Mouse (Mus musculus) effector memory CD4-positive, alpha-beta T cell, adult 5 months (primary cell): ENCODE data around the gene Olfr1181. TPM values are rescaled to one million over a fixed set of nuclear protein-coding genes. Genes with fewer than 3 reads are reported as not detected.

Experiments used
- polyA plus RNA-seq: library from polyadenylated mRNA; unstranded; fragments of 100-300 nt; shearing (Covaris generic); gene quantifications from one replicate; pipeline ENCODE4 v1.2.1, GENCODE M21; 2017

Gene Olfr1181
- not detected for polyA plus RNA-seq

DNA sequence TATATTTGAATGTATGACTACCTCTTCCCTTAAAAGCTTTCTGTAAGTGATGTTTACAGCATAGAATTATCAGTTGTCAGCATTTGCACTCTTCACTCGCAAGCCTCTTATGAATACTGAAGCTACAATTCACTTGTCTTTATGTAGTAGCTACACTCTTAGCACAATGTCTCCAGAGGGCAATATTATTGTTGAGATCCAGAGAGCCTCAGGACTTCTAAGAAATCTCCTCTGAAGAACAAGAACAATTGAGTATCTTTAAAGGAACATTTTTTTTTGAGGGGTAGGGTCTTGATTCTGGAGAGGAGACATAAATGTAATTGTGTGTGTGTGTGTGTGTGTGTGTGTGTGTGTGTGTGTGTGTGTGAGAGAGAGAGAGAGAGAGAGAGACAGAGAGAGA is at the start of gene Olfr1181:
Olfr1181 (minus strand) TSS at position 101 of the 400 bp plus-strand sequence.

DNA sequence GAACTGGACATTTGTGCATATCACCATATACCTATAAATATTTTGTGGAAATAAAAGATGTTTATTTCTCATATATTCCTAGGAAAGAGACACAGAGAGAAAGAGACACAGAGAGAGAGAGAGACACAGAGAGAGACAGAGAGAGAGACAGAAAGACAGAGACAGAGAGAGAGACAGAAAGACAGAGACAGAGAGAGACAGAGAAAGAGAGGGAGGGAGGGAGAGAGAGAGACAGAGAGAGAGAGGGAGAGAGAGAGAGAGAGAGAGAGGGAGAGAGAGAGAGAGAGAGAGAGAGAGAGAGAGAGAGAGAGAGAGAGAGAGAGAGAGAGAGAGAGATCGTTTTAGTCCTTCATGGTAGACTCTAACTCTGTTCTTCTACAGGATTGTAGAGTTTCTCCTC is 28.6 kb upstream of the Olfr1181 start, which contains the start of gene Olfr1183:
Olfr1183 (plus strand) TSS at position 301 of the 400 bp plus-strand sequence.

DNA sequence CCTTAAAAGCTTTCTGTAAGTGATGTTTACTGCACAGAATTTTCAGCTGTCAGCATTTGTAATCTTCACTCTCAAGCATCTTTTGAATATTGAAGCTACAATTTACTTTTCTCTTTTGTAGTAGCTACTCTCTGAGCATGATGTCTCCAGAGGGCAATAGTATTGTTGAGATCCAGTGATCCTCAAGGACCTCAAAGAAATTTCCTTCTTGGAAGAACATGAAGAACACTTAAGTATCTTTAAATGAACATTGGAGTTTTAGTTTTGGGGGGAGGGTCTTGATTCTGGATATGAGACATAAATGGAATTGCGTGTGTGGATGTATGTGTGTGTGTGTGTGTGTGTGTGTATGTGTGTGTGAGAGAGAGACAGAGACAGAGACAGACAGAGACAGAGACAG is 23.1 kb upstream of the Olfr1181 start, which contains the start of gene Gm13757:
Gm13757 (minus strand) TSS at position 101 of the 400 bp plus-strand sequence.

DNA sequence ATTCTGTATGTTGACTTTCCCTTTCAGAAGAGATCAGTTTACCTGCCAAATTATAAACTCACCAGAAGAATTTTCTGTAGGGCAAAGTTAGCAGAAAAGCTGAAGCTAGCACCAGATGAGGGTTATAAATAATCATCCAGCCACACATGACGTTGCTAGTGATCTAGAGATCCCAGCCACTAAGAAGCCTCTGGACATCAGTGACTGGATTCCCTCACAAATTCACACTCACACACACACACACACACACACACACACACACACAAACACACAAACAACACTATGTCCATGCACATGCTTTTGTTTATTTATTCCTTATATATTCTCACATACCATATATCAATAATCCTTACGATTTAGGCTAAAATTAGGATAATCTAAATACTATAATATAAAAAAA is 6.9 kb downstream of the Olfr1181 start, which contains the start of gene Olfr1180:
Olfr1180 (minus strand) TSS at position 101 of the 400 bp plus-strand sequence.

DNA sequence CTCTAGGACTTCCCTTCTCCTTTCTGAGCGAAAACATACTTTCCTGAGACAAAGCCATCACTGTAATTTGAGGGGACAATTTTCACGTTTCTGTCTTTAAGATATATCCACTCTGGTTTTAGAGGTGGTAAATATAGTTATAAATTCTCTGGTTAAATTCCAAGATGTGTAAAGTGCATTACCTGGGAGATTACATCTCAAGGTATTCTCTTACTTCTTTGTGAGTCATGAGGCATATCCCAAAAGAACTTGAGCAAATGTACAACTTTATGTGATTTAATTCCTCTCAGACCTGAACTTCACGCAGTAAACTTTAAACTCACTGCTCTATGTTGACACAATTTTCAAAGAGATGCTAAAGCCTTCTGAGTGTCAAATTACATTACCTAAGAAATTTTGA is 19.6 kb downstream of the Olfr1181 start, which contains the start of gene Olfr1179:
Olfr1179 (minus strand) TSS at position 101 of the 400 bp plus-strand sequence.

DNA sequence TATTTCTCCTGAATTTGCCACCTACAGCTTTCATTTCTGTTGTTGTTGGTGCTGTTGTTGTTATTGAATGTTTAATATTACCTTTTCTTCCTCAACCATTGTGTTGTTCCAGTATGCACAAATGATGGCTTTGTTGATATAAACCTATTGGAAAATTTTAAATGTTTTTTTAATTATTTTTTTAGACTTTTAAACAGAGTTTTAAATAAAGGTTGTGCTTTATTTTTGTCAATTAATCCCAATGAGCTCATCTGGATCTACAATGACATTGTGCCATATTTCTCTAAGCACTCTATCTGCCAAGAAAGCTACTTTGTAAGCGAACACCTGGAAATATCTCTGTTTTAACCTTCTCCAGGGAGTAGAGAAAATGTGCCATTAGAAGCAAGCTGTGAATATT is 39.2 kb downstream of the Olfr1181 start, which contains the start of gene Olfr1178:
Olfr1178 (plus strand) TSS at position 301 of the 400 bp plus-strand sequence.

Other genes with a start within 250 kb of the Olfr1181 start
- not detected for gene Olfr1168, start 244.3 kb downstream of the Olfr1181 start, polyA plus RNA-seq
- not detected for gene Olfr1170, start 197.8 kb downstream of the Olfr1181 start, polyA plus RNA-seq
- not detected for gene Olfr1173, start 146.3 kb downstream of the Olfr1181 start, polyA plus RNA-seq
- not detected for gene Olfr1174-ps, start 111.0 kb downstream of the Olfr1181 start, polyA plus RNA-seq
- not detected for gene Olfr1175-ps, start 99.0 kb downstream of the Olfr1181 start, polyA plus RNA-seq
- gene Olfr1176, start 89.5 kb downstream of the Olfr1181 start, polyA plus RNA-seq: not detected
- not detected for gene Olfr1177-ps, start 79.7 kb downstream of the Olfr1181 start, polyA plus RNA-seq
- not detected for gene Olfr1178, start 39.1 kb downstream of the Olfr1181 start, polyA plus RNA-seq
- not detected for gene Olfr1179, start 19.7 kb downstream of the Olfr1181 start, polyA plus RNA-seq
- gene Olfr1180, start 7.0 kb downstream of the Olfr1181 start, polyA plus RNA-seq: not detected
- gene Gm13757, start 23.0 kb upstream of the Olfr1181 start, polyA plus RNA-seq: not detected
- gene Olfr1183, start 28.7 kb upstream of the Olfr1181 start, polyA plus RNA-seq: not detected
- gene Olfr1184, start 57.4 kb upstream of the Olfr1181 start, polyA plus RNA-seq: 0.37 TPM
- gene Olfr1185-ps1, start 67.1 kb upstream of the Olfr1181 start, polyA plus RNA-seq: not detected
- not detected for gene Olfr1186, start 92.4 kb upstream of the Olfr1181 start, polyA plus RNA-seq
- not detected for gene Olfr1188, start 130.8 kb upstream of the Olfr1181 start, polyA plus RNA-seq
- gene Olfr1189, start 160.3 kb upstream of the Olfr1181 start, polyA plus RNA-seq: not detected
- gene Olfr1191-ps1, start 214.4 kb upstream of the Olfr1181 start, polyA plus RNA-seq: not detected
- 0.12 TPM for gene Olfr1192-ps1, start 222.3 kb upstream of the Olfr1181 start, polyA plus RNA-seq
- not detected for gene Olfr1193, start 249.5 kb upstream of the Olfr1181 start, polyA plus RNA-seq